Mouse (Mus musculus): ENCODE measurements around the gene Glis2. TPM values are rescaled to one million over a fixed set of nuclear protein-coding genes. Genes with fewer than 3 reads are reported as not detected.
A peak's percentile ranks its signal among the peaks of the same experiment; 100 is the strongest.

Gene Glis2
- total and polyA plus RNA-seq, 3 experiments = 0.59 to 3.3 (median 2.5) TPM

DNA sequence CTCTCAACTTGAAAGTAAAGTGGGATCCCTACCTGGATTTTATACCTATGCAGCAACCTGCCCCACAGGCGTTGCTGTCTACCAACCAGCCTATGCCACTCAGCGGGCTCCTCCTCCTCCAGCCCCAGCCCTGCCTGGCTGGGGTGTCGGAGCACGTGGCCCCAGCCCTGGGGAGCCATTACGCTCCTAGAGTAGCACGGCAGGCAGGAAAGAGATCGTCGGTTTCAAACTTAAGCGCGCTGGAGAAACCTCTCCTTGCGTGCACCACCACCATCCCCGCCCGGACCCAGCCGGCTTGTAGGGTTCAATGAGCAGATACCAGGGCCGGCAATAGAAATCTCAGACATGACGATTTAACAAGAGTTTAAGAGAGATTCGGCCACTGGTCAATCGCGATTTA lies 36.6 kb upstream of the Glis2 start:
- Histone ChIP-seq H3K27ac (ENCODE audit: insufficient read depth, low read depth) (peak overlapping the region; percentile 21; the same call in 1 of the 2 replicates), H3K4me1 (ENCODE audit: control insufficient read depth in 1 of 2, insufficient read depth in 2 of 2) (peaks cover 16 to 51% of the 10 kb centered on the region in 2 experiments), H3K9ac (ENCODE audit: insufficient read depth, low read depth) (peak overlapping the region; percentile 80), H3K27me3 (replicated peaks) (peaks cover 14% of the 10 kb centered on the region), H3K79me2 (replicated peaks; ENCODE audit: control insufficient read depth, extremely low read depth, insufficient read depth, poor library complexity, severe bottlenecking) (peaks cover 18% of the 10 kb centered on the region), H3K36me3 (replicated peaks in 1 of 2; ENCODE audit: control insufficient read depth in 1 of 2, insufficient read depth in 1 of 2, low read length in 1 of 2) (peaks cover 0 to 31% of the 10 kb centered on the region in 2 experiments), H3K4me2 (ENCODE audit: insufficient read depth, low read depth, poor library complexity, severe bottlenecking) (peak overlapping the region; percentile 75), H3K9me3 (replicated peaks; ENCODE audit: low read length) (peaks cover 10% of the 10 kb centered on the region), H3K4me3 (replicated peaks in 1 of 3; ENCODE audit: low read depth in 2 of 3, low read length in 2 of 3, poor library complexity in 1 of 3) (peak overlapping the region; percentile 71 to 92 (median 79))
- DNase-seq (ENCODE audit: extremely low read depth) = peak; percentile 84
- dilution Hi-C loops (cut with MboI; ENCODE audit: extremely low pct_ligation_motif_present, extremely low pct_unique_long_range_greater_than_20kb, low sequenced_read_pairs) (no loop called here), in situ Hi-C loops (cut with MboI; ENCODE audit: low pct_ligation_motif_present, low pct_unique_long_range_greater_than_20kb, low sequenced_read_pairs) (loop anchor here (5.0 kb wide), 1 partner anchor 119 kb away; the partner anchor contains the start of gene Coro7)
- no peak for TF ChIP-seq CTCF (conservative IDR thresholded peaks at IDR 0.05 in 1 of 2, IDR thresholded peaks at IDR 0.05 in 1 of 2; ENCODE audit: low read depth in 2 of 2, low read length in 2 of 2)
- no peak for TF ChIP-seq RCOR1 (conservative IDR thresholded peaks at IDR 0.05; ENCODE audit: low read depth, low read length)
- TF ChIP-seq MEF2A (IDR thresholded peaks at IDR 0.05; ENCODE audit: borderline replicate concordance, low read depth, low read length) = no peak; the same call in 1 of the 2 replicates
- TF ChIP-seq POLR2A (IDR thresholded peaks at IDR 0.05; ENCODE audit: low read depth, low read length) = peak; percentile 59
- no peak; the same call in 1 of the 2 replicates for TF ChIP-seq IRF4 (IDR thresholded peaks at IDR 0.05; ENCODE audit: low read depth, low read length)
- no peak for TF ChIP-seq JUN (IDR thresholded peaks at IDR 0.05; ENCODE audit: insufficient read depth, low read depth, low read length)
- TF ChIP-seq ELF1 (IDR thresholded peaks at IDR 0.05; ENCODE audit: low read depth, low read length) = no peak
- TF ChIP-seq TBP (conservative IDR thresholded peaks at IDR 0.05; ENCODE audit: low read depth, low read length) = 0 out of 2 replicates have a peak, but pooled peaks have one; percentile 19
- peak; percentile 99 for TF ChIP-seq MYC (IDR thresholded peaks at IDR 0.05; ENCODE audit: low read depth, low read length)
- TF ChIP-seq PAX5 (IDR thresholded peaks at IDR 0.05; ENCODE audit: low read length) = no peak
- TF ChIP-seq ZKSCAN1 (IDR thresholded peaks at IDR 0.05; ENCODE audit: borderline replicate concordance, low read depth, low read length) = no peak
- TF ChIP-seq CHD1 (IDR thresholded peaks at IDR 0.05; ENCODE audit: low read depth, low read length) = no peak; the same call in 1 of the 2 replicates
- no peak for TF ChIP-seq RAD21 (IDR thresholded peaks at IDR 0.05; ENCODE audit: low read depth, low read length)
- peak; percentile 41; the same call in 1 of the 2 replicates for TF ChIP-seq NRF1 (IDR thresholded peaks at IDR 0.05; ENCODE audit: low read depth, low read length)
- peak; percentile 69; the same call in 1 of the 2 replicates for TF ChIP-seq MAZ (IDR thresholded peaks at IDR 0.05; ENCODE audit: low read depth, low read length)
- no peak for TF ChIP-seq SIN3A (IDR thresholded peaks at IDR 0.05; ENCODE audit: low read length)
- TF ChIP-seq USF2 (conservative IDR thresholded peaks at IDR 0.05; ENCODE audit: low read depth, low read length) = peak; percentile 68
- peak; percentile 74 for TF ChIP-seq BHLHE40 (IDR thresholded peaks at IDR 0.05; ENCODE audit: low read depth, low read length)
- peak; percentile 99 for TF ChIP-seq MAX (IDR thresholded peaks at IDR 0.05; ENCODE audit: low read length)
- TF ChIP-seq ETS1 (conservative IDR thresholded peaks at IDR 0.05; ENCODE audit: low read depth, low read length) = no peak
- TF ChIP-seq E2F4 (IDR thresholded peaks at IDR 0.05; ENCODE audit: insufficient replicate concordance, low read depth, low read length) = no peak
- TF ChIP-seq MAFK (IDR thresholded peaks at IDR 0.05; ENCODE audit: insufficient replicate concordance, low read length) = no peak
- peak; percentile 14; the same call in 1 of the 2 replicates for TF ChIP-seq NELFE (IDR thresholded peaks at IDR 0.05; ENCODE audit: low read depth, low read length)
- 0 out of 2 replicates have a peak, but pooled peaks have one; percentile 1 for TF ChIP-seq POLR2AphosphoS2 (IDR thresholded peaks at IDR 0.05; ENCODE audit: low read depth, low read length)
- no peak for TF ChIP-seq ZC3H11A (IDR thresholded peaks at IDR 0.05; ENCODE audit: low read depth, low read length)
- TF ChIP-seq USF1 (IDR thresholded peaks at IDR 0.05; ENCODE audit: low read depth, low read length) = peak; percentile 80
- TF ChIP-seq ZMIZ1 (IDR thresholded peaks at IDR 0.05; ENCODE audit: low read depth, low read length) = no peak
- TF ChIP-seq EP300 (IDR thresholded peaks at IDR 0.05; ENCODE audit: low read length) = no peak
- no peak for TF ChIP-seq GABPA (IDR thresholded peaks at IDR 0.05; ENCODE audit: insufficient replicate concordance, low read depth, low read length)
- no peak; the same call in 1 of the 2 replicates for TF ChIP-seq TCF12 (IDR thresholded peaks at IDR 0.05; ENCODE audit: low read depth, low read length)
- TF ChIP-seq SMC3 (IDR thresholded peaks at IDR 0.05; ENCODE audit: low read depth, low read length) = no peak
- no peak for TF ChIP-seq HCFC1 (IDR thresholded peaks at IDR 0.05; ENCODE audit: low read depth, low read length)
- TF ChIP-seq KAT2A (IDR thresholded peaks at IDR 0.05; ENCODE audit: insufficient replicate concordance, low read length) = no peak
- peak; percentile 92 for TF ChIP-seq MXI1 (IDR thresholded peaks at IDR 0.05; ENCODE audit: low read depth, low read length)
- TF ChIP-seq UBTF (IDR thresholded peaks at IDR 0.05; ENCODE audit: low read depth, low read length) = peak; percentile 17; the same call in 1 of the 2 replicates
- TF ChIP-seq ZNF384 (IDR thresholded peaks at IDR 0.05; ENCODE audit: low read depth, low read length) = no peak
- no peak for TF ChIP-seq JUND (conservative IDR thresholded peaks at IDR 0.05; ENCODE audit: low read depth, low read length)
- 0 out of 2 replicates have a peak, but pooled peaks have one; percentile 20 for TF ChIP-seq CHD2 (IDR thresholded peaks at IDR 0.05; ENCODE audit: low read length)

Measured in CH12.LX (cell line).